Mouse (Mus musculus): ENCODE data around the gene Ndufs3.
"Not testable (repeated sequence)": the region's sequence is repeated elsewhere in the genome, so short reads cannot be mapped to it uniquely, and the experiment has no call there.

The Ndufs3 gene

GRCm38 (mm10) chr2:90904856-90905224, 213 bp upstream of the Ndufs3 start:
- DNase-seq: no peak

- DNase-seq: no peak
Measured at GRCm38 (mm10) chr2:90903398-90903797, 1.2 kb downstream of the Ndufs3 start.

- DNase-seq: not testable (repeated sequence)
Measured at GRCm38 (mm10) chr2:90894299-90894677, 10.3 kb downstream of the Ndufs3 start.

- no peak for DNase-seq
Measured at GRCm38 (mm10) chr2:90893673-90894298, 10.8 kb downstream of the Ndufs3 start.

GRCm38 (mm10) chr2:90889550-90890548, 14.8 kb downstream of the Ndufs3 start:
- peak; percentile 63 for DNase-seq

- DNase-seq: no peak
Measured at GRCm38 (mm10) chr2:90887627-90888026, 17.0 kb downstream of the Ndufs3 start.

DNA sequence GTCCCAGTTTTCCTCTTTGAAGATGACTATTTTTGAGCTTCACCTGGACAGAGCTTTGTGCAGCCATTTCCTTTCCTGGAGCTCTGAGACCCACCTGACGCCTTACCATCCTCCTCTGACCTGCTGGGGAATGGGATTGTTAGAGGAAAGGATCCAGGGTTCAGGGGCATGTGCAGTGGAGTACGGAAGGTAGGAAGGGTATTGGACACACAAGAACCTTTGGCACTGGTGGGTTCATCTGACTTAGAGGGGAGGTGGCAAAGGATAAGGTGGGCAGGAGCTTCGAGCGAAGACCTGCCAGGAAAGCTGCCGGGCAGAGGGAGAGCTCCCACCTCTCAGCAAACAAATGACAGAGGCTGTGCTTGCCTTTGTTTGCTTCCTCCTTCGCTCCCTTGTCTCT, 18.2 kb downstream of the Ndufs3 start:
- DNase-seq: no peak

DNA sequence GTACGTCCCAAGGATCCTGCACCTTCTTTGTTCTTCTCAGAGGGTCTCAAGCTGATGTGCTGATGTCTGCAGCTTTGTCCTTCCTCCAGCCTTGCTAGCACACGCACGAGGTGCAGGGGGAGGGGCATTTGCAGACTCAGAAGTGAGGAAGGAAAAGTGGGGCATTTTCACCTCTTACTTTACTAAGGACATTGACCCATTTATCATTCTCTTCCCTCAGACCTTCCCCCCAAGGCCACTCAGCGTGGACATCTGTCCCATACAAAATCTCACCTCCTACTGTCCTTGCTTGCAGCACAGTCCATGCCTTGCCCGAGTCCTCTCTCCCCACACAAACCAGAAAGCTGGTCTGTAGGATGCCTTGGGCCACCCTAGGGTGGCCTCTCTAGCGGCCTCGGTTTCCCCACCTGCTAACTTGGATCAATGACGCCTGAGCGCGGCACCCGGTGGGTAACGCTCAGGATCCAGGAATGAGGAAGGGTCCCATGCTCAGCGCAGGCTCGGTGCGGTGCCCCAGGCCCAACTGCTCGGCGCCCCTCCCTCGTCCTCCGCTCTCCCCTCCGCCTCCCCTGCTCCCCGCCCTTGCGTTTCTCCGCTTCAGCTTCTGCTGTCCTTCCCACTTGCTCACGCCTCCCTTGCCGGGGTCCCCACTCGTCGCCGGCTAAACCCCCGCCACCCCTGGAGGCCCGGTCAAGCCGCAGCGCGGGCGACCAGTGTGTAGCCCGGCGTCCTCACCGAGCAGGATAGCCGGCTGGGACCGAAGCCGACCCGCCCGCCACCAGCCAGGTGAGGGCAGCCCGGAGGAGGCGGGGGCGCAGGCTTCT, 19.2 kb downstream of the Ndufs3 start, which contains the start of gene C1qtnf4:
Gene C1qtnf4 (plus strand): TSS at position 643 of the 824 bp plus-strand sequence.
- peak; percentile 72 for DNase-seq

DNA sequence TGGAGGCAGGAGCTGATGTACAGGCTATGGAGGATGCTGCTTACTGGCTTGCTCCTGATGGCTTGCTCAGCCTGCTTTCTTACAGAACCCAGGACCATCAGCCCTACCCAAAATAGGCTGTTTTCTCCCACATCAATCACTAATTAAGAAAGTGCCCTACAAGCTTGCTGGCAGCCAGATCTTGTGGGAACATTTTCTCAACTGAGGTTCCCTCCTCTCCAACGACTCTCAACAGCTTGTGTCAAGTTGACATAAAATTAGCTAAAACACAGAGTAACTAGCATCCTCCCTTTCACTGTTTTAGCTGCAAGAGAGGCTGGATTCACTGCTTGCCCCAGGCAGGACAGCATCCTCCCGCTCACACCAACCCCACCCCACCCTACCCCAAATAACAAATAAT, 22.8 kb downstream of the Ndufs3 start:
- DNase-seq: no peak

- no peak for DNase-seq
Measured at GRCm38 (mm10) chr2:90880144-90880785, 24.4 kb downstream of the Ndufs3 start.

DNA sequence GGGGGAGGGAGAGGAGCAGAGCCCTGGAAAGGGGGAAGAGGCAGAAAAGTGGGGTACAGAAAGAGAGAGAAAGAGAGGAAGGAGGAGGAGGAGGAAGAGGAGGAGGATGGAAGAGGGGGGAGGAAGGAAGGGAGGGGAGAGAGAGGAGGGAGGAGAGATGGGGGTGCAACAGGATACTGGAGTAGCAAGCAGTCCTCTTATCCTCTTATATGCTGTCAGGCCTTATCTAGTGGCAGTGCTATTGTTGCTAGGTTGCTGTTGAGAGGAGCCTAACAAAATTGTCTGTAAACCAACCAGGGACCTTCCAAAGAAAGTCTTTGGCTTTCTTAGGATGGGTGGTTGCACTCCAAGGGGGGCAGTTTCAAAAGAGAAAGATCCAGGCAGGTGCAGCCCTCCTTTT, 25.2 kb downstream of the Ndufs3 start:
- no peak for DNase-seq

GRCm38 (mm10) chr2:90877584-90878259, 26.9 kb downstream of the Ndufs3 start:
- DNase-seq: no peak

DNA sequence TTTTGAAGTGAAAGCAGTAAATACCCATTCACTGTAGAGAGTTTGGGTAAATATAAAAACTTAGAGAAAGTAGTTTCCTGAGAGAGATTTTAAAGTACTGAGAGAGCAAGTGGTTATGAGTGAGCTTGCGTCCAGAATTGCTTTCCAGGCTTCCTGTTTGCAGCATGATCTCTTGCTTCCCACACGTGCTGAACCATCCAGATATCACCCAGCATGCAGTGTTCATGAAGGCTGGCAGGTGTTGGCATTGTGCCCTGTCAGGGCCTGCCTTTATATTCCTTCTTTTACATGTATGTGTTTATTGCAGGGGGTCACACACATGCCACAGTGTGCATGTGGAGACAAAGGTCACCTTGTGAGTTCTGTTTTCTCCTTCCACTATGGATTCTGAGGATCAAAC, 29.4 kb downstream of the Ndufs3 start:
- no peak for DNase-seq

GRCm38 (mm10) chr2:90874025-90874424, 30.6 kb downstream of the Ndufs3 start:
- DNase-seq: no peak

GRCm38 (mm10) chr2:90871180-90871961, 33.3 kb downstream of the Ndufs3 start:
- DNase-seq: no peak

GRCm38 (mm10) chr2:90870136-90870601, 34.5 kb downstream of the Ndufs3 start:
- DNase-seq: no peak

DNA sequence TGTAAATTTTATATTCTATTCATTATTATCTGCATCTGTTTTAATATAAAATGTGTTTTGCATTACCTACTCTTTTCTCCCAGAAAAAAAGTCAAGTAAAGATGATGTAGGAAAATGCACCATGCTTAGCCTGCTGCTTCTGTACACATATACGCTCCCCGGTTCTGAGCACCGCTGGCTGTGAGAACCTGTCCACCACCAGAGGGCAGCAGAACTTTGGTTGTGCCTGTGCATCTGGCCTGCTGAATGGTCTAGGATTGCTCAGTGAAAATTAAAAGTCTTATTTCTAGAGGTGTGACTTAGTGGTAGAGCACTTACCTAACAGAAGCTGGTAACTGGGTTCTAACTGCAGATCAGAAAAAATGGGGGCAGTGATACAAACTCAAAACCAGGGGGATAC, 38.1 kb downstream of the Ndufs3 start:
- peak; percentile 88 for DNase-seq

- DNase-seq: no peak
Measured at GRCm38 (mm10) chr2:90864184-90864583, 40.4 kb downstream of the Ndufs3 start.

- DNase-seq: no peak
Measured at GRCm38 (mm10) chr2:90861486-90861885, 43.1 kb downstream of the Ndufs3 start.

- no peak for DNase-seq
Measured at GRCm38 (mm10) chr2:90850401-90850800, 54.2 kb downstream of the Ndufs3 start.

DNA sequence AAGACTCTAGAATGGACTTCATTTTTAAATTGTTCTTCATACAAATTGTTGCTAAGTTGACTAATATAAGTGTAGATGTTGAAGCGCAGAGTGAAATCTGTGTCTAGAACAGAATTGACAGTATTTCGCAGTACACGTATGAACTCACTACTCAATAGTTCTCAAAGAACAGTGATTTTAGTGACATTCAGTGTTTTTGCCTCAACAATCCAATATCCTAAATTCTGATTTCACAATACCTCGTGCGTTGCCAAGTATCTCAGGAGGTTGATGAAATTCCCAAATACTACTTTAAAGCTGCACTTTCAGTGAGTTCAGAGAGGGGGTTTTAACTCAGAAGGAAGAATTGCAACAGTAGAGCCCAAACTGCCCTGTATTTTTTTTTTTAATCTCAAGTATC, 56.3 kb downstream of the Ndufs3 start:
- no peak for DNase-seq

Data from right cerebral cortex, postnatal 4 days (tissue).